Mouse (Mus musculus): ENCODE measurements around the gene Tmco5b. TPM values are rescaled to one million over a fixed set of nuclear protein-coding genes. Genes with fewer than 3 reads are reported as not detected.

Gene Tmco5b
- total RNA-seq (2021), result not detected
- long read RNA-seq, experiment 1, result 0 reads
- long read RNA-seq, experiment 2, result 0 reads

DNA sequence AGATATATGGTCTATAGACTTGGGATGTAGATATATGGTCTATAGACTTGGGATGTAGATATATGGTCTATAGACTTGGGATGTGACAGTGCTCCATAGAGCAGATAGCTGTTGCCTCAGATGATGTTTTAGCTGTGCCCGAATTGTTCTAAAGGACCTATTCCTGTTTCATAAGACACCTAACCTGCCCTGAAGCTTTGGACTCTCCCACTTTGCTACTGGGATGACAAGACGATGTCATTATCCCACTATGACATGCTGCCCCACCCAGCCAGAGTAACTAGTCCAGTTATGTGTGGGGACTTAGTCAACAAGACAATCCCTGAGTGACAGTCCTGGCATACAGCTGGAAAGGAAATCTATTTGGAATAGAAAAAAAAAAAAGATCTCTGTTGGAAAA lies at the start of gene Tmco5b:
Gene Tmco5b (plus strand): TSS at position 301 of the 400 bp plus-strand sequence.
- intact Hi-C loops (cut with DNase I), result no loop called here
- no peak for DNase-seq

DNA sequence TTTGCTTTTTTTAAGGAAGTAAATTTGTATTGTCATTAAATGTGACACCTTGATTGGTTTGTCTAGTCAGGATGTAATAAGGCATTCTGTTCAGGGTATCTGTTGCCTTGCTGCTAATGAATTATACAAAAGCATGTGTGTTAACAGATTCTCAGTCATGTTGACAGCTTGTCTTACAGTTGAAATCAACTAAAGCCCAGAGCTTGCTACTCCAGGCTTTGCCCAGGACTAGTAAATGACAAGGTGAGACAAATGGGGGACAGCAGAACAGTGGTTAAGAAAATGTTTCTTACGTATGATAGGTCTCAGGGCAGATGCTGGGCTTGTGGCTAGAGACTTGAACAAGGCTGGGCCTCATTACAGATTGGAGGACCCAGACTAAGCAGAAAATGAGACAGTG lies 48.5 kb upstream of the Tmco5b start:
- DNase-seq, result no peak
- intact Hi-C loops (cut with DNase I), result no loop called here

- no peak for DNase-seq
- intact Hi-C loops (cut with DNase I), result no loop called here
Observed at GRCm38 (mm10) chr2:113238871-113239270, 46.7 kb upstream of the Tmco5b start.

DNA sequence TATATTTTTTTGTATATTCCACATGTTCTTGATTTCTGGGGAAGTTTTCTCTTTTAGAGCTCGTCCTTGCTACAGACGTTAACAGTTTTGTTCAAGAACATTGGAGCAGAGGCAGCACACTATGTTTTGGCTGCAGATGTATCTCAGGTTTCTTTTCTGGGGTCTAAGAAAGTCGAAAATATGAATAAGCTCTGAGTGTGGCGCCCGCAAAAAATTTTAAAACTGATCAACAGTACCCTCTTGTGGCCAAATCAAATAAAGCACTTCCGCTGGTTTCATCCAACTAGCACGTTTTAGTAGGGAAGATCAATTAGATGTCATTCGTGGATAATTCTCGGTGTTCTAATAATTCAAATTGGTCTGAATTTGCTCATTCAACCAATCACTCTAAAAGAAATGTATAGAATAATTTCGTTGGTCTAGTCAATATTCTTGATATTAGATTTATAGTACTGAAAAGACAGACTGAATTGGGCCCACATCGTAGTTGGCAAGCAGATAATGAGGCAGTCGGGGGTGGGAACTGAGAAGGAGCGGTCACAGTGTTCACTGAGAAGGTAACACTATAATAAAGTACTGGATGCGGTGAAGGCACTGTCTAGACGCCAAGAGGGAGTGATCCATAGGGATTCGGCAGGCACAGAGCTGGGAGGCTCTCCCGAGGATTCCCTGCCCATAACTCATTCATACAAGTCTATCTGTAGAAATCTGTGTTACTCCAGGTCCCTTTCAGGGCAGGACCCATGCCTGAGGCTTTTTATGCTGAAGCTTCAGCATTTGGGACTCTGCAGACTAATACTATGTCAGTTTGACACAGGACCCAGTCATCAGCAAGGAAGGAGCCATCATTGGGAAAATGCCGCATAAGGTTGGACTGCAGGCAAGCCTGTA lies 17.1 kb downstream of the Tmco5b start:
- DNase-seq, result no peak
- intact Hi-C loops (cut with DNase I), result loop anchor here (5.0 kb wide), 1 partner anchor 500 kb away; no protein-coding TSS in a partner anchor

DNA sequence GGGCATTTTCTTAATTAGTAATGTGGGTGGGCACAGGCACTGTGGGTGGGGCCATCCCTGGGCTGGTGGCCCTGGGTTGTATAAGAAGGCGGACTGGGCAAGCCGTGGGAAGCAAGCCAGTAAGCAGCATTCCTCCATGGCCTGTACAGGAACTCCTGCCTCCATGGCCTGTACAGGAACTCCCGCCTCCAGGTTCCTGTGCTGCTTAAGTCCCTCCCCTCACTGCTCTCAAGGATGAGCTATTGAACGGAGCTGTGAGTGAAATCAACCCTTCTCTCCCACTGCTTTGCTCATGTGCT lies 17.7 kb downstream of the Tmco5b start:
- intact Hi-C loops (cut with DNase I), result loop anchor here (5.0 kb wide), 1 partner anchor 501 kb away; no protein-coding TSS in a partner anchor
- DNase-seq, result no peak

DNA sequence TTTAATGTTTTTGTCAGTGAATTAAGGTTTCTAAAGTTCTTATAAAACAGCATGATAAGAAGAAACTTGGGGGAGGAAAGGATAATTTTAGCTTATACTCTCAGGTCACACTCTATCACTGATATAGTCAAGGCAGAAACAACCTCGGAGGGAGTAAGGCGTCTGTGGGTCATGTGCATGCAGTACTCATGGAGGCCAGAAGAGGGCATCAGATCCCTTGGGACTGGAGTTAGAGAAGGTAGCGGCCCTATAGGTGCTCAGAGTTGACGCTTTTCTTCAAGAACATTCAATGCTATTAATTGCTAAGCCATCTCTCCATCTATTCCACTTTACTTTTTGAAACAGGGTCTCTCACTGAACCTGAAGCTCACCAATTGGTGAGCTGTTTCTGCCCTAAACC lies 19.8 kb downstream of the Tmco5b start:
- intact Hi-C loops (cut with DNase I), result loop anchor here (2.0 to 5.0 kb wide), 2 partner anchors 125 to 167 kb away; no protein-coding TSS in a partner anchor
- peak; percentile 26 to 30 for DNase-seq

DNA sequence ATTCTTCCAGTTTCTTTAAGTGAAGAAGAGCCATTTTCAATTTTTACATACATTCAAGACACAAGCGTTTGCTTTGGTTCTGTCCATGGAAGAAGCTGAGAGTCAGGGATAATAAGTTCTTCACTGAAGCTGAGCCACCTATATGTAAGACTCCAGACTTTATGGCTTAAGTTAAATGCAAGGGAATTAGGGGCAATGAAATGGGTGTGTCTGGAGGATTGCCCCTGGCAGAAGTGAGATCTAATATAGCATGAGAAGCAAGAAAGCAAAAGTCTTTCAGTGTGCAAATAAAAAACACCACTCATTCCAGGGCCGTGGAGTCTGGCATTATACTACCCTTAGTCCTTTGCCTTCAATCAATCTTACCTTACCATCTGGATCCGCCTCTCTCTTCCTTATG lies 25.7 kb downstream of the Tmco5b start:
- DNase-seq, result no peak
- intact Hi-C loops (cut with DNase I), result no loop called here

DNA sequence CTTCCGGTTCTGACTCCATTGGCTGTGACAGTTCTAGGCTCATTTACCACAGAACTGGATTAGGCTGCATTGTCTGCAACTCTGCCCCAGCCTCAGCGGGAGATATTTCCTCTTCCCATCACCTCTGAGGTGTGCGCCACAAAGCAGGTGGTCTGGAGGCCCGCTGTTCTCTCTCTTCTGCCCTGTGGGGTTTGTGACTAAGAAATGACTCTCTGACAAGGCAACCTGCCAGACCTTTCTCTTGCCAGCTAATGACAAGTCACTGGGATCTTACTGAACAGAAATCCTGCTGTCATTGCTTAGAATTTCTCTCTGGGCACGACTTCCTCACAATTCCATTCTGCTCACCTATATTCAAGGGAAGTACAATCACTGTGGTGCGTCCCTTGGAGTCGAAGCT lies 37.5 kb downstream of the Tmco5b start:
- intact Hi-C loops (cut with DNase I), result no loop called here
- DNase-seq, result no peak

DNA sequence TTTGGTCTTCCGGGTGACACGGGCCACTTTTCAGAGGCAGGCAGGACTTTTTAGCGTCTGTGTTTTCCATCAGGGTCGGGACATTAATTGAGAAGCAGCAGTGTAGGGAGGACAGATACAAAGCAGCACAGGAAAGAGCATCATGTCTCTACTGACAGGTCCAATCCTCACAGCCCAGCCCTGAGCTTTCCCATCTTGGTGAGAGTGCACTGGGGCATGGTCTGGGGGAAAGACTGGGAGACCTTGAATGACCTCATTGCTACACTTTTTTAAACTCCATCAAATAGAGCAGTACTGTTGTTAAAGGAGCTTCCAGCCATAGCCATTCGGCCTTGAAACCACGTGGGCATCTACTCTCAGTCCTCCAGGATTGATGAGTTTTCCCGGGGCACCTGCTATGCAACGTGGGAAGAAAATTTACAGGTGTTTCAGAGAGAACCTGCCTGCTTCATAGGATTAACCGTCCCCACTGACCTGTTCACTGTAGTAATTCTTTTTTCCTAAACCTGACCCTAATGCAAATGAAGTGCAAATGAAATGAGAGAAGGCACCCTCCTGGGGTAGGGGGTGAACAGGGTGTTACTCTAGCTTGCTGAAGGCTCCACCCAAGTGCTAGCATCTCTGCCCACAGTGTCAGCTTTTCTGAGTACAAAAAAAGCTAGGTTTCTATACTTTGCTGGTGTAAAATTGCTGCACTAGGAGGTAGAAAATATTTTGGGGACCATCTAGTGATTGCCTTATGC lies 48.4 kb downstream of the Tmco5b start:
- no peak for DNase-seq
- intact Hi-C loops (cut with DNase I), result no loop called here

DNA sequence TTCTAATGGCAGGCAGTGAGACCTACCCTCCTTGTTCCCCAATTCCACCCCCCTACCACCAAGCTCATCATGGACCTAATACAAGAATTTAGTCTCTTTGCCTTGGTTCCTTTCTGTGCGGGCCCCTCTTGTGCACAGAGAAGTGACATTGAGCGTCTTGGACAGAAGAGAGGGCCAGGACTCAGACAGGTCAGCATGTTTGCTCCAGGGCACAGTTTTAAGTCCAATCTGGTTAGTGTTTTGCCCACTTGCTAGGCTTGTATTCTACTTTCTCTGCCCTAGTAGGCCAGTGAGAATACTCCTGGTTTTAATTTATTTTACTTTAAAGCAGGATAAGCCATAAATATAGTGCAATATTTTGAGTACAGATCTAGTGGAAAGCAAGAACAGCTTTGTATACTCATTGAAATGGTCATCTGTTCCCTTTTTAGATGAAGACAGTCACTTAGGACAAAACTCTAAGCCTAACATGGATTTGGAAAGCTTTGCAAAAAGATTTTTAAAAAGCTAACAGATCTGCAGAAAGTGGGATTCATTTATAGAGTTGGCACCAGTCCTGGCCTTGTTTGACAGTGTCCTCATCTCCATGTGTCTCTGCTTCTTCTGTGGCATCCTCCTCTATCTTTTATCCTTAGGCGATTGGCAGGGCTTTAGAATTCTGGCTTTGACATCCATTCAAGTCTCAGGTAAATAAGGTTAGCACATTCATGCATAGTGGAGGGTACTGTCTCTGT lies 50.2 kb downstream of the Tmco5b start:
- DNase-seq, result no peak
- intact Hi-C loops (cut with DNase I), result no loop called here

DNA sequence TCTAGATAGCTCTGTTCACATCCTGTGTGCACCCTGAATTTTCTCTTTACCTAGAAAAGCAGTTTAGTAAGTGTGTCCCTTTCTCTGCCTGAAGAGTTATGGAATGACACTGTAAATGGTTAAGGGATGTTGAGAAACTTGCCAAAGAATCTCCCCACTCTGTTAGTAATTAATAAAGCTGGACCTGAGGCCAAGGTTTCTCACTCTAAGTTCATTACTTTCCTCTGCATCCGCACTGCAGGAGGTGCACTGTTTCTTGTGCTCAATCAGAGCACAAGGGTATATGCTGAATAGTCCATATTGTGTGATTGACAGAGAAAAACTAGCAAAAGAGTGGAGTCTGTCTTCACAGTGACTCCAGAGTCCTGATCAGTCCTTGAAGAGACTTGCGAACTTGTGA lies 59.0 kb downstream of the Tmco5b start:
- intact Hi-C loops (cut with DNase I), result no loop called here
- no peak for DNase-seq

Other genes with a start within 250 kb of the Tmco5b start
- gene Ryr3, start 68.6 kb upstream of the Tmco5b start, total RNA-seq (2021), result under 1 TPM; 0.37 to 0.64 TPM
- gene Fmn1, start 42.0 kb downstream of the Tmco5b start, total RNA-seq (2021), result 1 to 10 TPM; 2.6 to 5.2 TPM